Mouse (Mus musculus): ENCODE results near the gene Zdhhc7.

DNA sequence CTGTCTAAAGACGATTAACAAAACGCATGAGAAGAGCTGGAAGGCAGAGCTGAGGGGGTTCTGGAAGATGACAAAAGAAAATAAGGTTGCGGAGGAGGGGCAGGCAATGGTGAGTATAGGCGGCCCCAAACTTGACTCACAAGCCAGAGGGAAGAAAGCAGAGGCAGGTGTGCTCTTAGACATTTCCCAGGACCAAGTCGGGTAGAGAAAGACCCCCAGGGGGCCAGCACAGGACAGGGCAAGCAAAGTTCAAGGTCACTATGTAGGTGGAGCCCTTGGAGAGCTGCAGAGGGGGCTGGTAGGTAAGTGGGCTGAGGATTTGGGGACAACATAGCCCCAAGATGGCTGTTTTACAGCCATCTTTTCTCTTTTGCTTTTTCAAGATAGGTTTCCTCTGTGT lies 21.9 kb downstream of the Zdhhc7 start:
- no peak for TF ChIP-seq POLR2A (IDR thresholded peaks at IDR 0.05; ENCODE audit: low read depth, low read length)
- TF ChIP-seq CTCF (IDR thresholded peaks at IDR 0.05; ENCODE audit: extremely low read depth, insufficient read length, insufficient replicate concordance, low read depth, low read length): no peak

Data from small intestine, adult 2 months (tissue).